Mouse (Mus musculus) limb, embryonic 14.5 days (tissue): ENCODE measurements around the gene Taf8. TPM values are rescaled to one million over a fixed set of nuclear protein-coding genes. Genes with fewer than 3 reads are reported as not detected.
A peak's percentile ranks its signal among the peaks of the same experiment; 100 is the strongest.

Experiments used
- ATAC-seq: fragments of 200-750 bp; cut with Nextera tagmentation; 2 replicates; pipeline ENCODE4 v1.8.0; 2017; ENCODE audit warnings: low read depth, moderate number of reproducible peaks, moderate TSS enrichment; ENCODE audit not compliant: low FRiP score
- DNase-seq: peaks from one replicate; pipeline ENCODE4 v3.0.0-alpha.2; 2015; ENCODE audit warnings: low spot score
- H3K27ac ChIP-seq: fragments of 300-500 bp; sonication (generic); replicated peaks from 2 replicates; pipeline ENCODE4 v1.5.1; 2014; ENCODE audit warnings: low read depth, mild to moderate bottlenecking, low read length, moderate library complexity, mixed read lengths
- H3K27me3 ChIP-seq: fragments of 300-500 bp; sonication (generic); 2 replicates; pipeline ENCODE4 v1.6.1; 2014; ENCODE audit warnings: low read length, mixed read lengths; ENCODE audit not compliant: control insufficient read depth, insufficient read depth
- H3K36me3 ChIP-seq: fragments of 300-500 bp; sonication (generic); 2 replicates; pipeline ENCODE4 v1.6.1; 2014; ENCODE audit warnings: mild to moderate bottlenecking, low read length, moderate library complexity, mixed read lengths; ENCODE audit not compliant: control insufficient read depth, insufficient read depth
- H3K4me1 ChIP-seq: fragments of 300-500 bp; sonication (generic); 2 replicates; pipeline ENCODE4 v1.6.1; 2014; ENCODE audit warnings: antibody characterized with exemption, low read length, mixed read lengths; ENCODE audit not compliant: control insufficient read depth, insufficient read depth
- H3K4me2 ChIP-seq: fragments of 300-500 bp; sonication (generic); replicated peaks from 2 replicates; pipeline ENCODE4 v1.6.1; 2014; ENCODE audit warnings: low read depth, mild to moderate bottlenecking, low read length, moderate library complexity; ENCODE audit not compliant: severe bottlenecking
- H3K4me3 ChIP-seq: fragments of 300-500 bp; sonication (generic); replicated peaks from 2 replicates; pipeline ENCODE4 v1.5.1; 2014; ENCODE audit warnings: low read length
- H3K9ac ChIP-seq: fragments of 300-500 bp; sonication (generic); 2 replicates; pipeline ENCODE4 v1.6.1; 2014; ENCODE audit warnings: mild to moderate bottlenecking, low read depth, low read length, moderate library complexity; ENCODE audit not compliant: severe bottlenecking
- H3K9me3 ChIP-seq: fragments of 300-500 bp; sonication (generic); 2 replicates; pipeline ENCODE4 v1.6.1; 2016; ENCODE audit warnings: low read length; ENCODE audit not compliant: control insufficient read depth
- POLR2A ChIP-seq: fragments of 200-500 bp; IDR thresholded peaks from 2 replicates; pipeline ENCODE4 v1.8.0; 2012; ENCODE audit warnings: inconsistent platforms, mild to moderate bottlenecking, moderate library complexity, borderline replicate concordance; ENCODE audit not compliant: insufficient read depth, insufficient read length; ENCODE audit errors: extremely low read depth
- WGBS: fragments of 180-500 bp; shearing (Covaris S2); extraction: QIAGEN DNeasy Blood & Tissue Kit; methylation state at CpG from one replicate; pipeline ENCODE4 v1.1.7; 2014; 5-methylcytosine and 5-hydroxymethylcytosine counted together
- polyA plus RNA-seq, 2 experiments: library from polyadenylated mRNA; depleted of rRNA in 1 of 2; stranded (reverse) in 1 of 2; unstranded in 1 of 2; fragments of >200 nt; fragmentation: Nextera tagmentation in 1 of 2; extraction: Ambion mirVana in 1 of 2; gene quantifications; 2 replicates each; pipeline versions ENCODE4 v1.2.1 to v1.2.3; 2012 to 2014

The Taf8 gene
- polyA plus RNA-seq, 2 experiments, result 26.3 to 46.4 TPM

GRCm38 (mm10) chr17:47518205-47518604, 16.1 kb upstream of the Taf8 start:
- peaks cover 36% of the 10 kb centered on the region for H3K4me1 ChIP-seq
- DNase-seq (peak; percentile 85), ATAC-seq (peak; percentile 67)
- H3K9me3 ChIP-seq, result no peaks in the 10 kb centered on the region
- peak overlapping the region; percentile 93 for H3K27ac ChIP-seq
- WGBS, result 8% methylated on average over 8 of the region's 8 CpGs
- no peaks in the 10 kb centered on the region for H3K27me3 ChIP-seq
- H3K4me2 ChIP-seq, result peak overlapping the region; percentile 18; the same call in 1 of the 2 replicates
- no peaks in the 10 kb centered on the region for H3K36me3 ChIP-seq
- TF ChIP-seq POLR2A, result no peak
- H3K9ac ChIP-seq, result peak overlapping the region; percentile 25
- no peak overlapping the region for H3K4me3 ChIP-seq

- no peak overlapping the region for H3K4me2 ChIP-seq
Measured at GRCm38 (mm10) chr17:47516232-47516631, 14.1 kb upstream of the Taf8 start.

GRCm38 (mm10) chr17:47515180-47515844, 13.2 kb upstream of the Taf8 start:
- peaks cover 27% of the 10 kb centered on the region for H3K4me1 ChIP-seq
- 84% methylated on average over 7 of the region's 7 CpGs for WGBS
- H3K4me2 ChIP-seq, result no peak overlapping the region
- TF ChIP-seq POLR2A, result no peak
- DNase-seq (no peak), ATAC-seq (no peak)
- no peak overlapping the region for H3K27ac ChIP-seq
- no peak overlapping the region for H3K4me3 ChIP-seq
- H3K9ac ChIP-seq, result no peak overlapping the region
- no peaks in the 10 kb centered on the region for H3K36me3 ChIP-seq
- H3K27me3 ChIP-seq, result no peaks in the 10 kb centered on the region
- no peaks in the 10 kb centered on the region for H3K9me3 ChIP-seq

More at GRCm38 (mm10) chr17:47516232-47516631, 14.1 kb upstream of the Taf8 start:
- Histone ChIP-seq H3K4me3 (no peak overlapping the region), H3K36me3 (no peaks in the 10 kb centered on the region), H3K9ac (no peak overlapping the region), H3K4me1 (peaks cover 27% of the 10 kb centered on the region), H3K27ac (no peak overlapping the region), H3K9me3 (no peaks in the 10 kb centered on the region), H3K27me3 (no peaks in the 10 kb centered on the region)
- no peak for DNase-seq
- no peak for TF ChIP-seq POLR2A
- WGBS, result 96% methylated on average over 3 of the region's 3 CpGs
- no peak for ATAC-seq

DNA sequence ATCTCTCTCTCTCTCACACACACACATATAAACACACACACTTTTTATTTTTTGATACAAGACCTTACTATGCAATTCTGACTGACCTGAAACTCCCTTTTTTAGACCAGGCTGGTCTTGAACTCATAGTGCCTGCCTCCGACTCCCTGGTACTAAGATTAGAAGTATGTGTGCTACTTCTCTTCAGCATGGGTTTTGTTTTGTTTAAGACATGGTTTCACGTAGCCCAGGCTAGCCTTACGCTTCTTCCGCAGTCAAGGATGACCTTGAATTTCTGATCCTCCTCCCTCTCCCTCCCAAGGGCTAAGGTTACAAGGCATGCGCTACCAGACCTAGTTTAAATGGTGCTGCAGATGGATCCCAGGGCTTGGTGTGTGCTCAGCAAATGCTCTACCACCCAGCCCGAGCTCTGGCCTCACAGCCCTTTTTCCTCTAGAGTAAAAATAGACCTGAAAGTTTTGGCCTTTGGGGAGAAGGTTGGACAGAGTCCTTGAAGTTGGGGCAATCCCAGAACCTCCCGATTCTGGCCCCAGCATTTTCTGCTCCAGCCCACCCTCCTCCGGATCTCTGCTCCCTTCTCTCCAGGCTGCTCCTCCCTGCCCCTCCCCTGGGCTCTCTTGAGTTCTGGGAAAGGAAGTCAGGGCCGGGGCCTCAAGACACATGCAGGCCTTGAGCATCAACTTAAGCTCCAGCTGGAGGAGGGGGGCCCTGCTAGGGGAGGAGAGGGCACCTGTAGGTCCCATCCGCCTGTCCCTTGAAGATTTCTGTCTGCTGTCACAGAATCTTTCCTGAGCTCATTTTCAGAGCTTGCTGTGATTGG, 11.1 kb upstream of the Taf8 start:
- Histone ChIP-seq H3K4me1 (peaks cover 24% of the 10 kb centered on the region), H3K4me2 (no peak overlapping the region), H3K36me3 (no peaks in the 10 kb centered on the region), H3K9me3 (no peaks in the 10 kb centered on the region), H3K4me3 (no peak overlapping the region), H3K27me3 (no peaks in the 10 kb centered on the region), H3K9ac (no peak overlapping the region), H3K27ac (peak overlapping the region; percentile 28; the same call in 1 of the 2 replicates)
- DNase-seq (no peak), ATAC-seq (no peak)
- TF ChIP-seq POLR2A, result no peak
- 60% methylated on average over 10 of the region's 10 CpGs for WGBS

- WGBS, result 9% methylated on average over 25 of the region's 25 CpGs
- peaks cover 24% of the 10 kb centered on the region for H3K4me1 ChIP-seq
- DNase-seq (peak; percentile 98), ATAC-seq (peak; percentile 92)
- peak overlapping the region; percentile 53 for H3K4me2 ChIP-seq
- H3K4me3 ChIP-seq, result peak overlapping the region; percentile 26
- no peaks in the 10 kb centered on the region for H3K9me3 ChIP-seq
- no peaks in the 10 kb centered on the region for H3K36me3 ChIP-seq
- no peaks in the 10 kb centered on the region for H3K27me3 ChIP-seq
- peak overlapping the region; percentile 38 for H3K9ac ChIP-seq
- peak overlapping the region; percentile 79 for H3K27ac ChIP-seq
- TF ChIP-seq POLR2A, result no peak
Measured at GRCm38 (mm10) chr17:47511111-47512020, 9.3 kb upstream of the Taf8 start.
